Mouse (Mus musculus) hindbrain, embryonic 11.5 days (tissue): Measurements from ENCODE around the gene Hunk. TPM values are rescaled to one million over a fixed set of nuclear protein-coding genes. Genes with fewer than 3 reads are reported as not detected.

Experiments used
- ATAC-seq: fragments of 200-750 bp; cut with Nextera tagmentation; 2 replicates; pipeline ENCODE4 v1.8.0; 2017; ENCODE audit warnings: mild to moderate bottlenecking, moderate TSS enrichment, moderate library complexity; ENCODE audit not compliant: low FRiP score
- DNase-seq: peaks from one replicate; pipeline ENCODE4 v3.0.0-alpha.2; 2015; ENCODE audit warnings: low spot score
- H3K27ac ChIP-seq: fragments of 300-500 bp; sonication (generic); 2 replicates; pipeline ENCODE4 v1.5.1; 2014; ENCODE audit warnings: mild to moderate bottlenecking, low read depth, low read length
- H3K27me3 ChIP-seq: fragments of 300-500 bp; sonication (generic); 2 replicates; pipeline ENCODE4 v1.6.1; 2014; ENCODE audit warnings: mild to moderate bottlenecking, low read length, moderate library complexity, mixed read lengths; ENCODE audit not compliant: control insufficient read depth, insufficient read depth
- H3K36me3 ChIP-seq: fragments of 300-500 bp; sonication (generic); 2 replicates; pipeline ENCODE4 v1.6.1; 2014; ENCODE audit warnings: mild to moderate bottlenecking, low read length, moderate library complexity, mixed read lengths; ENCODE audit not compliant: control insufficient read depth, insufficient read depth
- H3K4me1 ChIP-seq: fragments of 300-500 bp; sonication (generic); replicated peaks from 2 replicates; pipeline ENCODE4 v1.6.1; 2014; ENCODE audit warnings: low read length, mixed read lengths; ENCODE audit not compliant: control insufficient read depth, insufficient read depth
- H3K4me2 ChIP-seq: fragments of 300-500 bp; sonication (generic); replicated peaks from 2 replicates; pipeline ENCODE4 v1.6.1; 2014; ENCODE audit warnings: mild to moderate bottlenecking, low read depth, low read length
- H3K4me3 ChIP-seq: fragments of 300-500 bp; sonication (generic); 2 replicates; pipeline ENCODE4 v1.5.1; 2014; ENCODE audit warnings: low read depth, low read length
- H3K9ac ChIP-seq: fragments of 300-500 bp; sonication (generic); 2 replicates; pipeline ENCODE4 v1.6.1; 2014; ENCODE audit warnings: low read depth, low read length
- H3K9me3 ChIP-seq: fragments of 300-500 bp; sonication (generic); 2 replicates; pipeline ENCODE4 v1.6.1; 2016; ENCODE audit warnings: low read length; ENCODE audit not compliant: control insufficient read depth
- WGBS: fragments of 180-500 bp; shearing (Covaris S2); extraction: QIAGEN DNeasy Blood & Tissue Kit; methylation state at CpG from one replicate; pipeline ENCODE4 v1.1.7; 2014; 5-methylcytosine and 5-hydroxymethylcytosine counted together
- polyA plus RNA-seq: library from polyadenylated mRNA; unstranded; fragments of >200 nt; fragmentation: Nextera tagmentation; extraction: Ambion mirVana; gene quantifications from 2 replicates; pipeline ENCODE4 v1.2.1, GENCODE M21; 2014

Gene Hunk
- polyA plus RNA-seq, 1 experiment from 2014 or later = 13.1 TPM

DNA sequence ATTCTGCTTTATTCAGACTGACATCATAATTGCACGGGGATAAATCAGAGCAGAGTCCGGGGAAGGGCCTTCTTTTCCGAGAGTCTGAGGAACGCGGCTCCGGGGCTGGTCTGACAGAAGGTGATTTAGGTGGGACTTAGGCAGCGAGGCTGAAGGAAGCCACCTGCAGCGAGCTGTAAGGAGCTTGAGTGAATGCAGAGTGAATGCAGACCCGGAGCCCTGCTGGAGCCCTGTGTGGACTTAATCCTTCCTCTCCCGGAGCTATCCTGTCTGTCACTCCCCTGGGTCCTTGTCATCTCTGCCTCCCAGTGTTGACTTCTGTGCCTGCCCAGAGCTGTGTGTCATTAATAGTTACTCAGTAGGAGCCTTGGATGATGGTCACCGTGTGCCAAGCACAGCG lies 32.8 kb downstream of the Hunk start:
- Histone ChIP-seq H3K27me3 (no peaks in the 10 kb centered on the region), H3K27ac (no peak overlapping the region), H3K4me2 (no peak overlapping the region), H3K9me3 (no peaks in the 10 kb centered on the region), H3K36me3 (no peaks in the 10 kb centered on the region), H3K4me1 (peaks cover 10% of the 10 kb centered on the region; the same call in 1 of the 2 replicates), H3K4me3 (no peak overlapping the region), H3K9ac (no peak overlapping the region)
- DNase-seq (peak; percentile 21), ATAC-seq (peak; percentile 8; the same call in 1 of the 2 replicates)
- WGBS = 14% methylated on average over 12 of the region's 12 CpGs

DNA sequence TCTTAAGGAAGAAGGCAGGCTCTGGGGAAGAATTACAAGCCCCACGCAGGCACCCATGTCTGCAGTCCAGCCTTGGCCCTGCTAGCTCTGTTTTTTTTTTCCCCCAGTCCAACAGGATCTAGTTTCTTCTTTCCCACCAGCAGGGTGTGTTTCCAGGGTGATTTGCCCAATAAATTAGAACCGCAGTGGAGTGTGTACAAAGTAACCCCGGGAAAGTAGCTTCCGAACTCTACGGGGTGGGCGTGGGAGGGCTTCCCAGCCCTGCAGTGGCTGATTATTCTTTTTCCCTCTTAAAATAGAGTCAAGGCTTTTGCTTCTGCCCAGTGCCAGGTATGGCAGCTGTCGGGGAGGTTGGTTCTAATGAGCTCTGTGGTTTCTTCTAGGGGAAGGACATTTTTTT lies 35.3 kb downstream of the Hunk start:
- ATAC-seq = peak; percentile 19; the same call in 1 of the 2 replicates
- Histone ChIP-seq H3K9ac (no peak overlapping the region), H3K4me1 (peaks cover 16% of the 10 kb centered on the region)

DNA sequence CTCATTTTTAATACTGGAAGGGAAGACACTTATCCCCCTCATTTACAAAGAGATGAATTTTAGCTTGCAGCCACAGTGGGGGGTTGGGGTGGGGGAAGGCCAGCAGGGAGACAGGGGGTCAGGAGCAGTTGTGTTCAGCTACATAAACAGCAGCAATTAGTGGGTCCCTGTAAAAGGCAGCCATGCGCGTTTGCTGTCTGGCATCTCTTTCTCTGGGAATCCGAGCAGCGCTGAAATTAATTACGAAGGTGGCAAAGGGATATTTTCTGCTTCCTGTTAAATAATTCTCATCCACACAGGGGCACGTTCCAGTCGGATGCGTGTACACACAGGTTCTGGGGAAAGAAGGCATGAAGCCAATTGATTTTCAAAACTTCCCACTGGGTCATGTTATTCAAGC lies 35.7 kb downstream of the Hunk start:
- 0 out of 2 replicates have a peak overlapping the region, but pooled peaks have one; percentile 2 for H3K4me2 ChIP-seq

More for the DNA sequence above, 35.3 kb downstream of the Hunk start:
- Histone ChIP-seq H3K27me3 (no peaks in the 10 kb centered on the region), H3K9me3 (no peaks in the 10 kb centered on the region), H3K4me2 (no peak overlapping the region), H3K4me3 (no peak overlapping the region), H3K27ac (peak overlapping the region; percentile 55; the same call in 1 of the 2 replicates), H3K36me3 (no peaks in the 10 kb centered on the region)
- DNase-seq = peak; percentile 24
- WGBS = 22% methylated on average over 7 of the region's 7 CpGs

DNA sequence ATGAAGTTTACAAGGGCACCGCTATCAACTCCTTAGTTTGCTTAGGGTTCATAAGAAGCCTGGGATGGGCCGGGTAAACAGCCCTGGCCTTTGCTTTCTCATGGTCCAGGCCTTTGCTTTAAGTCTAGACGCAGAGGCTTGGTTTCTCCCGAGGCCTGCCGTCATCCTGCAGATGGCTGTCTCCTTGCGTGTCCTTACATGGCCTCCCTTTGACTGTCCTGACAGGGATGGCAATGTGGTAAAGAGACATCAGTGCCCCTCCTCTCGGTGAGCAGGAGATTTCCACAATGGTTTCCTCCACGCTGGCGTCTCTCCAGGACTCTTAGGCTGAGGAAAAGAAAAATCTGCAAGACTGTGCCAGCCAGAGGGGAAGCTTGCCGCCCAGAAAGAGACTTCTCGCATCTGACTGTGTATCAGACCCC lies 36.3 kb downstream of the Hunk start:
- Histone ChIP-seq H3K9ac (no peak overlapping the region), H3K4me3 (no peak overlapping the region), H3K4me2 (no peak overlapping the region), H3K27ac (peak overlapping the region; percentile 37), H3K27me3 (no peaks in the 10 kb centered on the region), H3K36me3 (no peaks in the 10 kb centered on the region), H3K9me3 (no peaks in the 10 kb centered on the region), H3K4me1 (peaks cover 16% of the 10 kb centered on the region)
- WGBS = 63% methylated on average over 11 of the region's 11 CpGs
- ATAC-seq (no peak), DNase-seq (no peak)

More for the DNA sequence above, 35.7 kb downstream of the Hunk start:
- Histone ChIP-seq H3K27me3 (no peaks in the 10 kb centered on the region), H3K4me1 (peaks cover 16% of the 10 kb centered on the region), H3K27ac (peak overlapping the region; percentile 55; the same call in 1 of the 2 replicates), H3K9ac (no peak overlapping the region), H3K9me3 (no peaks in the 10 kb centered on the region), H3K4me3 (no peak overlapping the region), H3K36me3 (no peaks in the 10 kb centered on the region)
- ATAC-seq = no peak
- peak; percentile 24 for DNase-seq
- 29% methylated on average over 8 of the region's 8 CpGs for WGBS

DNA sequence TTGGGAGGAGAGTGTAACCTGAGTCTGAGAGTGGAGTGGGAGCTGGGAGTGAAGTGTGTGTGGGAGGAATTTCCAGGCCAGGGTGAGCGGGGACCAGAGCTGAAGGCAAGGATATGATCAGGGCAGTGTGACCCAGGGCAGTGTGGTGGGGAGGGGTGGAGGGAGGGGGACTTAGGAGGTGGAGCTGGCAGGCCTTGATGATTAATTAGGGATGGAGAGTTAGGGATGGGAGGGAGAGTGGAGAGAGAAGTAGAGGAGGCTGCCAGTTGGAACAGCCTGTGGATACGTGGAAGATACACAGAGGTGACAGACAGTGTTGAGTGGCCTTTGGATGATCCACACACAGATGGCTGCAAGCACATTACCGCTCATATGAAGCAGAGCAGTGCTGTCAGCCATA lies 38.1 kb downstream of the Hunk start:
- ATAC-seq = peak; percentile 63
- H3K27ac ChIP-seq = no peak overlapping the region

DNA sequence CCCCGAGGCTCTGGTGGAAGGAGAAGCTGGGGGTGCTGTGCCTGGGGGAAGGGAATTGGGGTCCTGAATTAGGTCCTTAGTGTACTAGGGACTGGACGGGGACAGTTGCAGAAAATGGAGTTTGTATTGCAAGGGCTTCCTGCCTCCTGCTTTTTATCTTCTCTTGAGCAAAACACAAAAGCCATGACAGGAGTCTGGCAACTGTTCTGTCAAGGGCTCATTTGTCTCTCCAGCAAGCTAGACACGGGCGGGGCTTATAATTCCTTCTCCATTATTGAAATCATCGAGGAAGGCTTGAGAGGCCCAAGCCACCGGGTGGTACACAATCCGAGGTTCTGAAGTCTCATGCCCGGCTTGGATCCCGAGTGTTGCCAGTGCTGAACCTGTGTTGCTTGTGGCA lies 38.6 kb downstream of the Hunk start:
- Histone ChIP-seq H3K4me3 (no peak overlapping the region), H3K27ac (no peak overlapping the region), H3K4me2 (no peak overlapping the region), H3K27me3 (no peaks in the 10 kb centered on the region), H3K9ac (no peak overlapping the region), H3K4me1 (peaks cover 16% of the 10 kb centered on the region), H3K36me3 (no peaks in the 10 kb centered on the region), H3K9me3 (no peaks in the 10 kb centered on the region)
- 54% methylated on average over 9 of the region's 9 CpGs for WGBS
- DNase-seq (no peak), ATAC-seq (peak; percentile 6; the same call in 1 of the 2 replicates)

More for the DNA sequence above, 38.1 kb downstream of the Hunk start:
- H3K27me3 ChIP-seq = no peaks in the 10 kb centered on the region
- H3K9ac ChIP-seq = no peak overlapping the region
- no peaks in the 10 kb centered on the region for H3K9me3 ChIP-seq
- no peak overlapping the region for H3K4me3 ChIP-seq
- no peak overlapping the region for H3K4me2 ChIP-seq
- DNase-seq = peak; percentile 30
- WGBS = 46% methylated on average over 3 of the region's 3 CpGs
- no peaks in the 10 kb centered on the region for H3K36me3 ChIP-seq
- peaks cover 16% of the 10 kb centered on the region for H3K4me1 ChIP-seq

DNA sequence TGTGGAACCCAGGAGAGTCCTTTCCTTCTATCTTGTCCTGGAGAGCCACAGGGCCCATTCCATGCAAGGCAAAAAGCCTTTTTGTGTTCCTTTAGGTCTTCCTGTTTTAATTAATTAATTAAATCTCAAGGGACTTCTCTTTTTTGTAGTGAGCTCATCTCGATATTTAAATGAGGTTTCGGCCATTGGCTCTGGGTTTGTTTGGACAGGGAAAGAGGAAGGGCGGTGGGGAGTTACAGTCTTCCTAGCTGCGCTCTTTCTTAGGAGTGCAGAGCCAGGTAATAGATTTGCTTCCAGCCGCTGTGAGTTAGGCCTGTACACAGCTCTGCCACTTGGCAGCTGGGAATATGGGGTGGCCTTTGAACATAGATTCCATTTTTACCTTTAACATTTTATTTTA lies 40.4 kb downstream of the Hunk start:
- no peaks in the 10 kb centered on the region for H3K9me3 ChIP-seq
- H3K4me3 ChIP-seq = no peak overlapping the region
- no peaks in the 10 kb centered on the region for H3K27me3 ChIP-seq
- no peak for ATAC-seq
- no peak overlapping the region for H3K4me2 ChIP-seq
- no peak overlapping the region for H3K9ac ChIP-seq
- H3K36me3 ChIP-seq = no peaks in the 10 kb centered on the region
- no peak overlapping the region for H3K27ac ChIP-seq
- WGBS = 86% methylated on average over 5 of the region's 5 CpGs
- DNase-seq = no peak
- peaks cover 14% of the 10 kb centered on the region for H3K4me1 ChIP-seq

DNA sequence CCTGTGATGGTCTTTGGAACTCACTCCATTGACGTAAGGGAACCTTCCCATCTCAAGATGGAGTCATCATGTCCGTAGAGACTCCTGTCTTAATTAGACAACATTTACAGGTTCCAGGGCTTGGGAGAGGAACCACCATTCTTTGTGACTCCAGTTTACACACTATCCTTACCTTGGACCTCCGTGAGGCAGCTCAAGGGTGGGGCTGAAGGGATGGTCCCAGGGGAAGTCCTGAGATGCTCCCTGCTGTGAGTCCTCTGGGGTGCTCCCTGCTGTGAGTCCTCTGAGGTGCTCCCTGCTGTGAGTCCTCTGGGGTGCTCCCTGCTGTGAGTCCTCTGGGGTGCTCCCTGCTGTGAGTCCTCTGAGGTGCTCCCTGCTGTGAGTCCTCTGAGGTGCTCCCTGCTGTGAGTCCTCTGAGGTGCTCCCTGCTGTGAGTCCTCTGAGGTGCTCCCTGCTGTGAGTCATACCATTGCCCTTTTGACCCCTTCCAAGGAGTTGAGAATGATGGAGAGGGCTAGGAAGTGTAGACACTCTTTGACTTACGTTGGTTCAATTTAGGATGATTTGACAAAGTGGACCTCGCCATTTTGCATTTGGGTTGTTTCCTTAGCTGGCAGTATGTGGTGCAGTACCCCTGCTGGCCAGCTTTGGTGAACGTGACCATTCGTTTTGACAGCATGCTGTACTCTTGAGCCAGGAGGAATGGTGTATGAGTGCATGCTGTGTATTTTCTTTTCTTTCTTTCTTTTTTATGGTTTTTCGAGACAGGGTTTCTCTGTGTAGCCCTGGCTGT lies 42.2 kb downstream of the Hunk start:
- Histone ChIP-seq H3K36me3 (peaks cover 5% of the 10 kb centered on the region), H3K9me3 (peaks cover 4% of the 10 kb centered on the region; the same call in 1 of the 2 replicates), H3K27ac (no peak overlapping the region), H3K27me3 (no peaks in the 10 kb centered on the region), H3K9ac (no peak overlapping the region), H3K4me2 (no peak overlapping the region), H3K4me3 (no peak overlapping the region), H3K4me1 (peaks cover 7% of the 10 kb centered on the region)
- 93% methylated on average over 8 of the region's 8 CpGs for WGBS
- DNase-seq = no peak
- no peak for ATAC-seq

DNA sequence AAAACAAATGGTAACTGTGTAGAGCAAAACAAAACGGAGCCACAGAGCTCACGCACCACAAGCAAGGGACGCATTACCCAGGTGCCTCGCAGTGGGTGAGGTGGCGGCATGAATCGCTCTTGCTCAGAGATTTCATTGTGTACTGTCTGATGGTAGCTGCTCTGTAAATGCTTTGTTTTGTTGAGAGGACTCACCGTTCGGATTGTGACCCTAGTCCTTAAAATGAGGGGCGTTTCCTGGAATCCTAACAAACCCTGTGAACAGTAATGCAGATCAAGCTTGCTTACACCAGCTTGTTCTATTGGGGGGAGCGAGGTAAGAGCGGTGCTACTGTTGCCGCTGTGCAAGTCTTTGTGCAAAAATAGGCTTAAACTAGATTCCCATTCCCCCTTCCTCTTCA lies 47.7 kb downstream of the Hunk start:
- ATAC-seq = no peak

More for the DNA sequence above, 47.7 kb downstream of the Hunk start:
- Histone ChIP-seq H3K4me3 (no peak overlapping the region), H3K9ac (no peak overlapping the region), H3K36me3 (peaks cover 9% of the 10 kb centered on the region), H3K4me2 (no peak overlapping the region), H3K9me3 (peaks cover 4% of the 10 kb centered on the region; the same call in 1 of the 2 replicates), H3K27ac (no peak overlapping the region), H3K27me3 (no peaks in the 10 kb centered on the region), H3K4me1 (no peaks in the 10 kb centered on the region; the same call in 1 of the 2 replicates)
- DNase-seq = no peak
- 95% methylated on average over 12 of the region's 12 CpGs for WGBS
